ENCODE assay signal across 13 mouse cellular contexts in the genomic region with DNA sequence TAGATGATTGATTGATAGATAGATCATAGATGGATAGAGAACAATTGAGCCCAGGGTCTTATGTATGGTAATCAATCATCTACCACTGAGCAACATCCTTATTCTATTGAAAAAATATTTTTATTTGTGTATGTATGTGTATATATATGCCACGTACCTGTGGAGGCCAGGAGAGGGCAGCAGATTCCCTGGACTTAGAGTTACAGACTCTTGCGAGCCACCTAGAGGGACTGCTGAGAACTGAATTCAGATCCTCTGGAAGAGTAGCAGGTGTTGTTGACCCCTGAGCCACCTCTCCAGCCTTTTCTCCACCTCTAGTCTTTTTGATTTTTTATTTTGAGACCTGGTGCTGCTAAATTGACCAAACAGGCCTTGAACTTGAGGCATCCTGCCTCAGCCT. TPM values are rescaled to one million over a fixed set of nuclear protein-coding genes. Genes with fewer than 3 reads are reported as not detected.
A peak's percentile ranks its signal among the peaks of the same experiment; 100 is the strongest.
DNase-seq lines count a peak whose midpoint lies in the region; ATAC-seq and TF ChIP-seq lines count a peak whose summit lies in the region.
"Had no signal": no experiment of that assay in that cellular context is flagged by ENCODE, and none has a peak within 500 bp of the region (broad histone marks: within the 10 kb centered on the region; RNA-seq: fewer than 3 reads in every experiment).

No protein-coding gene starts in this region.

- no peaks in the 10 kb centered on the region for H3K9me3 ChIP-seq in kidney, embryonic 14.5 days (ENCODE audit: control insufficient read depth, low read length)
- H3K9me3 ChIP-seq: forebrain, embryonic 12.5 days; limb, embryonic 15.5 days; neural tube, embryonic 13.5 days had no signal

- peak; percentile 15 to 36 for DNase-seq in kidney, postnatal 4 days
- DNase-seq in ES-CJ7 (ENCODE audit: low read depth, low spot score) = peak; percentile 89
- peak; percentile 23 for DNase-seq in brain, embryonic 14.5 days (ENCODE audit: low read depth)
- no peak for DNase-seq in right cerebral cortex, postnatal 14 days
- DNase-seq in gastrocnemius, adult 8-10 months (ENCODE audit: low spot score in 2 of 2) = no peak
- DNase-seq in cerebellum, adult 9-10 months = no peak
- DNase-seq: adrenal gland, postnatal 10 days; kidney, adult 18-20 months had no signal

- TF ChIP-seq POLR2A in brain, embryonic 14.5 days (IDR thresholded peaks at IDR 0.05; ENCODE audit: borderline replicate concordance, extremely low read depth, insufficient read depth, insufficient read length, poor library complexity, severe bottlenecking) = no peak

- H3K36me3 ChIP-seq in kidney, embryonic 14.5 days (ENCODE audit: control insufficient read depth, insufficient read depth, low read length) = no peaks in the 10 kb centered on the region
- H3K36me3 ChIP-seq: forebrain, embryonic 12.5 days; limb, embryonic 15.5 days; neural tube, embryonic 13.5 days had no signal

- no peaks in the 10 kb centered on the region for H3K4me1 ChIP-seq in kidney, embryonic 14.5 days (ENCODE audit: control insufficient read depth, insufficient read depth, low read length)
- H3K4me1 ChIP-seq: forebrain, embryonic 12.5 days; limb, embryonic 15.5 days; neural tube, embryonic 13.5 days had no signal

- no peak overlapping the region for H3K9ac ChIP-seq in kidney, embryonic 14.5 days (ENCODE audit: low read depth, low read length)
- H3K9ac ChIP-seq: forebrain, embryonic 12.5 days; limb, embryonic 15.5 days; neural tube, embryonic 13.5 days had no signal

- H3K27ac ChIP-seq in kidney, embryonic 14.5 days (ENCODE audit: low read depth, low read length) = no peak overlapping the region
- H3K27ac ChIP-seq: forebrain, embryonic 12.5 days; limb, embryonic 15.5 days; neural tube, embryonic 13.5 days had no signal

- no peak for ATAC-seq in kidney, embryonic 14.5 days (ENCODE audit: low FRiP score, low TSS enrichment)
- ATAC-seq in megakaryocyte progenitor cell, adult 5-6 weeks (replicated peaks; ENCODE audit: poor library complexity) = peak; percentile 98

- TF ChIP-seq CTCF in brain, embryonic 14.5 days (IDR thresholded peaks at IDR 0.05; ENCODE audit: borderline replicate concordance, extremely low read depth, insufficient read depth, insufficient read length) = peak; percentile 41; the same call in 1 of the 2 replicates

- H3K27me3 ChIP-seq in kidney, embryonic 14.5 days (ENCODE audit: control insufficient read depth, insufficient read depth, low read length) = no peaks in the 10 kb centered on the region
- H3K27me3 ChIP-seq: forebrain, embryonic 12.5 days; limb, embryonic 15.5 days; neural tube, embryonic 13.5 days had no signal

- no peak overlapping the region for H3K4me3 ChIP-seq in kidney, embryonic 14.5 days (ENCODE audit: low read length)
- H3K4me3 ChIP-seq: forebrain, embryonic 12.5 days; limb, embryonic 15.5 days; neural tube, embryonic 13.5 days had no signal

- 17% methylated on average over 2 of the region's 2 CpGs for WGBS in kidney, embryonic 14.5 days

- H3K4me2 ChIP-seq in kidney, embryonic 14.5 days (replicated peaks; ENCODE audit: low read depth, low read length) = no peak overlapping the region
- H3K4me2 ChIP-seq: forebrain, embryonic 12.5 days; limb, embryonic 15.5 days; neural tube, embryonic 13.5 days had no signal

RNA-seq across cellular contexts. Expression of a gene that starts 32.8 kb away (rescaled TPM):
- polyA plus RNA-seq in kidney, embryonic 14.5 days (2014; fragmentation: Nextera tagmentation; extraction: Ambion mirVana) = 13.5 and 20.2 TPM in 2 replicates
- 50.6 and 65.4 TPM in 2 replicates for polyA plus RNA-seq in brain, embryonic 14.5 days (2012; rRNA removed)
- 2.7 and 3.5 TPM in 2 replicates for total RNA-seq in megakaryocyte progenitor cell, adult 5-6 weeks (2015)
- 2.8 and 4.1 TPM in 2 replicates for total RNA-seq in megakaryocyte progenitor cell, adult 5-6 weeks (2017)
- total RNA-seq in gastrocnemius, adult 8-10 months (2022) = 10 to 100 TPM; 10.6 to 14.2 (median 11.2) TPM

RNA-seq across cellular contexts. Expression of a gene that starts 34.1 kb away (rescaled TPM):
- not detected in 2 replicates for polyA plus RNA-seq in kidney, embryonic 14.5 days (2014; fragmentation: Nextera tagmentation; extraction: Ambion mirVana)
- not detected in 2 replicates for polyA plus RNA-seq in brain, embryonic 14.5 days (2012; rRNA removed)
- not detected in 2 replicates for total RNA-seq in megakaryocyte progenitor cell, adult 5-6 weeks (2015)
- not detected in 2 replicates for total RNA-seq in megakaryocyte progenitor cell, adult 5-6 weeks (2017)
- not detected for total RNA-seq in gastrocnemius, adult 8-10 months (2022)
- total RNA-seq: adrenal gland, postnatal 10 days had no signal
- polyA plus RNA-seq: forebrain, embryonic 12.5 days; limb, embryonic 15.5 days; neural tube, embryonic 13.5 days had no signal

RNA-seq across cellular contexts. Expression of a gene that starts 44.3 kb away (rescaled TPM):
- not detected in 2 replicates for polyA plus RNA-seq in kidney, embryonic 14.5 days (2014; fragmentation: Nextera tagmentation; extraction: Ambion mirVana)
- polyA plus RNA-seq in brain, embryonic 14.5 days (2012; rRNA removed) = not detected in 2 replicates
- total RNA-seq in megakaryocyte progenitor cell, adult 5-6 weeks (2015) = not detected in 2 replicates
- not detected in 2 replicates for total RNA-seq in megakaryocyte progenitor cell, adult 5-6 weeks (2017)
- not detected for total RNA-seq in gastrocnemius, adult 8-10 months (2022)
- total RNA-seq: adrenal gland, postnatal 10 days had no signal
- polyA plus RNA-seq: forebrain, embryonic 12.5 days; limb, embryonic 15.5 days; neural tube, embryonic 13.5 days had no signal

Comparison
In these comparisons a context has a peak if more than half of its experiments do, and no peak if none do; other contexts are left out.
1. DNase-seq: peak in kidney, postnatal 4 days (2 of 2), ES-CJ7 (single experiment) and brain, embryonic 14.5 days (single experiment); none in right cerebral cortex, postnatal 14 days (single experiment), gastrocnemius, adult 8-10 months (0 of 2) and cerebellum, adult 9-10 months (single experiment).